Comparison of ENCODE assay signal across 8 mouse cellular contexts in the genomic region with DNA sequence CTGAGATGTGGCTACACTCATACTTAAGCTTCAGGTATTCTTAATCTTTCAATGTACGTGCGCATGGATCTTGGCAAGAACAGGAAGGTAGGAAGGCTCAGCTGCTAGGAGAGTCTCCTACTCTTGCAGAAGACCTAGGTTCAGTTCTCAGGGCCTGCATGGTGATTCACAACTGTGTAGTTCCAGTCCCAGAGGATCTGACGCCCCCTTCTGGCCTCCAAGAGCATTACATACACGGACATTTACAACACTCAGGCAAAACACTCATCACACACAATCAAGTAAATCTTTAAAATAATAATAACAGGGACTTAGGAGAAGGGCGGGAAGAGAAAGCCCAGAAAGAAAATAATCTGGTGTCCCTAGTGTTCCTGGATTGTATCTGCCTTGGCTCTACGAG. TPM values are rescaled to one million over a fixed set of nuclear protein-coding genes. Genes with fewer than 3 reads are reported as not detected.
DNase-seq lines count a peak whose midpoint lies in the region; ATAC-seq and TF ChIP-seq lines count a peak whose summit lies in the region.

No protein-coding gene starts in this region.

- peaks cover 0 to 7% of the 10 kb centered on the region in 2 experiments; a peak in 1 of 4 replicates for H3K4me1 ChIP-seq in ES-E14 (ENCODE audit: control insufficient read depth in 2 of 2, insufficient read depth in 2 of 2, low read length in 2 of 2, poor library complexity in 1 of 2)
- H3K4me1 ChIP-seq in embryonic facial prominence, embryonic 12.5 days, result peaks cover 10% of the 10 kb centered on the region
- H3K4me1 ChIP-seq in hindbrain, embryonic 16.5 days (ENCODE audit: control insufficient read depth, insufficient read depth, low read depth, low read length), result peaks cover 3% of the 10 kb centered on the region; the same call in 1 of the 2 replicates
- peaks cover 10% of the 10 kb centered on the region for H3K4me1 ChIP-seq in lung, embryonic 14.5 days (ENCODE audit: insufficient read depth)
- H3K4me1 ChIP-seq in stomach, embryonic 14.5 days (ENCODE audit: control insufficient read depth, insufficient read depth, low read length), result no peaks in the 10 kb centered on the region

- H3K27me3 ChIP-seq in embryonic facial prominence, embryonic 12.5 days, result 0 out of 2 replicates have a peak, but pooled peaks cover 5% of the 10 kb centered on the region
- no peaks in the 10 kb centered on the region; the same call in 1 of the 2 replicates for H3K27me3 ChIP-seq in hindbrain, embryonic 16.5 days (replicated peaks; ENCODE audit: control insufficient read depth, insufficient read depth, low read length)
- no peaks in the 10 kb centered on the region for H3K27me3 ChIP-seq in lung, embryonic 14.5 days (ENCODE audit: insufficient read depth, low read length)
- no peaks in the 10 kb centered on the region for H3K27me3 ChIP-seq in stomach, embryonic 14.5 days (ENCODE audit: control insufficient read depth, insufficient read depth, low read length)

- no peaks in the 10 kb centered on the region for H3K9me3 ChIP-seq in ES-E14 (ENCODE audit: control insufficient read depth, insufficient read depth, low read depth, low read length)
- H3K9me3 ChIP-seq in embryonic facial prominence, embryonic 12.5 days, result no peaks in the 10 kb centered on the region
- no peaks in the 10 kb centered on the region for H3K9me3 ChIP-seq in hindbrain, embryonic 16.5 days (ENCODE audit: control insufficient read depth, low read length)
- H3K9me3 ChIP-seq in lung, embryonic 14.5 days (ENCODE audit: low read depth, low read length), result no peaks in the 10 kb centered on the region
- no peaks in the 10 kb centered on the region for H3K9me3 ChIP-seq in stomach, embryonic 14.5 days (ENCODE audit: control insufficient read depth, low read depth, low read length)

- H3K4me2 ChIP-seq in embryonic facial prominence, embryonic 12.5 days (replicated peaks), result peak overlapping the region; percentile 53
- peak overlapping the region; percentile 66 for H3K4me2 ChIP-seq in hindbrain, embryonic 16.5 days (ENCODE audit: low read length)
- H3K4me2 ChIP-seq in lung, embryonic 14.5 days, result peak overlapping the region; percentile 62
- H3K4me2 ChIP-seq in stomach, embryonic 14.5 days (replicated peaks; ENCODE audit: low read depth, low read length), result peak overlapping the region; percentile 45

- H3K9ac ChIP-seq in ES-E14 (ENCODE audit: insufficient read depth, low read depth, low read length, poor library complexity, severe bottlenecking), result peak overlapping the region; percentile 76; the same call in 1 of the 2 replicates
- H3K9ac ChIP-seq in embryonic facial prominence, embryonic 12.5 days, result no peak overlapping the region
- peak overlapping the region; percentile 56; the same call in 1 of the 2 replicates for H3K9ac ChIP-seq in hindbrain, embryonic 16.5 days (ENCODE audit: low read depth, low read length)
- H3K9ac ChIP-seq in lung, embryonic 14.5 days, result no peak overlapping the region
- no peak overlapping the region for H3K9ac ChIP-seq in stomach, embryonic 14.5 days (replicated peaks; ENCODE audit: low read depth, low read length)

- 53% methylated on average over 6 of the region's 6 CpGs for WGBS in embryonic facial prominence, embryonic 12.5 days
- WGBS in hindbrain, embryonic 16.5 days, result 62% methylated on average over 6 of the region's 6 CpGs
- 59% methylated on average over 6 of the region's 6 CpGs for WGBS in lung, embryonic 14.5 days
- 59% methylated on average over 6 of the region's 6 CpGs for WGBS in stomach, embryonic 14.5 days

- no peak overlapping the region for H3K27ac ChIP-seq in ES-E14 (ENCODE audit: insufficient read depth, low read depth, low read length, poor library complexity, severe bottlenecking)
- H3K27ac ChIP-seq in embryonic facial prominence, embryonic 12.5 days, result no peak overlapping the region
- H3K27ac ChIP-seq in hindbrain, embryonic 16.5 days (ENCODE audit: low read depth, low read length), result no peak overlapping the region
- no peak overlapping the region for H3K27ac ChIP-seq in lung, embryonic 14.5 days (ENCODE audit: low read depth)
- no peak overlapping the region for H3K27ac ChIP-seq in stomach, embryonic 14.5 days (ENCODE audit: low read length)

- peak; percentile 48 for TF ChIP-seq CTCF in lung, embryonic 14.5 days (IDR thresholded peaks at IDR 0.05; ENCODE audit: low read depth)

- H3K36me3 ChIP-seq in ES-E14 (ENCODE audit: control insufficient read depth, insufficient read depth, low read length, poor library complexity, severe bottlenecking), result peaks cover 8% of the 10 kb centered on the region
- peaks cover 16% of the 10 kb centered on the region for H3K36me3 ChIP-seq in embryonic facial prominence, embryonic 12.5 days
- H3K36me3 ChIP-seq in hindbrain, embryonic 16.5 days (ENCODE audit: control insufficient read depth, insufficient read depth, low read length), result peaks cover 2% of the 10 kb centered on the region; the same call in 1 of the 2 replicates
- peaks cover 10% of the 10 kb centered on the region for H3K36me3 ChIP-seq in lung, embryonic 14.5 days (ENCODE audit: insufficient read depth)
- H3K36me3 ChIP-seq in stomach, embryonic 14.5 days (ENCODE audit: control insufficient read depth, insufficient read depth, low read length), result peaks cover 12% of the 10 kb centered on the region; the same call in 1 of the 2 replicates

- ATAC-seq in embryonic facial prominence, embryonic 12.5 days (ENCODE audit: insufficient number of reproducible peaks, insufficient read depth, low FRiP score, low TSS enrichment), result no peak
- ATAC-seq in hindbrain, embryonic 16.5 days, result no peak
- no peak for ATAC-seq in lung, embryonic 14.5 days (ENCODE audit: insufficient read depth)
- ATAC-seq in stomach, embryonic 14.5 days (ENCODE audit: insufficient number of reproducible peaks, insufficient read depth, low FRiP score, low read depth), result no peak

- in situ Hi-C loops in ES-E14 (cut with MboI; ENCODE audit: low sequenced_read_pairs in 2 of 2, unreplicated experiment in 2 of 2), result no loop called here

- peak overlapping the region; percentile 76 to 78 for H3K4me3 ChIP-seq in ES-E14 (ENCODE audit: insufficient read depth in 1 of 2, low read depth in 1 of 2, low read length in 2 of 2, poor library complexity in 1 of 2, severe bottlenecking in 1 of 2)
- H3K4me3 ChIP-seq in embryonic facial prominence, embryonic 12.5 days, result peak overlapping the region; percentile 30; the same call in 1 of the 2 replicates
- H3K4me3 ChIP-seq in hindbrain, embryonic 16.5 days (ENCODE audit: low read length), result peak overlapping the region; percentile 41
- peak overlapping the region; percentile 28; the same call in 1 of the 2 replicates for H3K4me3 ChIP-seq in lung, embryonic 14.5 days (ENCODE audit: low read depth, low read length)
- H3K4me3 ChIP-seq in stomach, embryonic 14.5 days (ENCODE audit: low read depth, low read length), result 0 out of 2 replicates have a peak overlapping the region, but pooled peaks have one; percentile 3

- DNase-seq in layer of hippocampus, adult 11-12 months (ENCODE audit: low spot score), result peak; percentile 19
- no peak for DNase-seq in layer of hippocampus, adult 9-11 months
- DNase-seq in ES-E14 (ENCODE audit: low read depth, low spot score), result peak; percentile 76
- peak; percentile 15 for DNase-seq in lung, embryonic 14.5 days
- DNase-seq in right cerebral cortex, postnatal 36 days (ENCODE audit: low spot score in 2 of 2), result no peak

TF ChIP-seq in ES-E14, 5 proteins besides CTCF, POLR2A, EP300 and RAD21:
- TF ChIP-seq CHD2 (IDR thresholded peaks at IDR 0.05; ENCODE audit: low read depth, low read length) (no peak), MAFK (IDR thresholded peaks at IDR 0.05; ENCODE audit: insufficient read depth, low read depth, low read length) (no peak), HCFC1 (IDR thresholded peaks at IDR 0.05; ENCODE audit: borderline replicate concordance, insufficient read depth, low read length) (no peak), ZC3H11A (IDR thresholded peaks at IDR 0.05; ENCODE audit: borderline replicate concordance, low read depth, low read length) (no peak), ZNF384 (IDR thresholded peaks at IDR 0.05; ENCODE audit: low read depth, low read length) (no peak)

RNA-seq across cellular contexts. Expression of gene Trmo, which starts 14.8 kb away (rescaled TPM):
- 18.8 and 21.0 TPM in 2 replicates for total RNA-seq in ES-E14 (2012; rRNA removed)
- polyA plus RNA-seq in embryonic facial prominence, embryonic 12.5 days (2016; fragmentation: Nextera tagmentation; extraction: Ambion mirVana), result 8.2 and 9.7 TPM in 2 replicates
- polyA plus RNA-seq in hindbrain, embryonic 16.5 days (2015; fragmentation: Nextera tagmentation; extraction: Ambion mirVana), result 8.8 TPM in 2 replicates
- polyA plus RNA-seq in lung, embryonic 14.5 days (2014; fragmentation: Nextera tagmentation; extraction: Ambion mirVana), result 9.2 and 9.4 TPM in 2 replicates
- polyA plus RNA-seq in stomach, embryonic 14.5 days (2014; fragmentation: Nextera tagmentation; extraction: Ambion mirVana), result 8.9 and 11.2 TPM in 2 replicates

RNA-seq across cellular contexts. Expression of gene Foxe1, which starts 31.0 kb away (rescaled TPM):
- total RNA-seq in ES-E14 (2012; rRNA removed), result 0.21 and 0.22 TPM in 2 replicates
- 1.8 and 3.0 TPM in 2 replicates for polyA plus RNA-seq in embryonic facial prominence, embryonic 12.5 days (2016; fragmentation: Nextera tagmentation; extraction: Ambion mirVana)
- not detected in 2 replicates for polyA plus RNA-seq in hindbrain, embryonic 16.5 days (2015; fragmentation: Nextera tagmentation; extraction: Ambion mirVana)
- polyA plus RNA-seq in lung, embryonic 14.5 days (2014; fragmentation: Nextera tagmentation; extraction: Ambion mirVana), result not detected in 2 replicates
- 0.27 and 0.60 TPM in 2 replicates for polyA plus RNA-seq in stomach, embryonic 14.5 days (2014; fragmentation: Nextera tagmentation; extraction: Ambion mirVana)

RNA-seq across cellular contexts. Expression of gene Hemgn, which starts 38.9 kb away (rescaled TPM):
- total RNA-seq in ES-E14 (2012; rRNA removed), result not detected in 2 replicates
- polyA plus RNA-seq in embryonic facial prominence, embryonic 12.5 days (2016; fragmentation: Nextera tagmentation; extraction: Ambion mirVana), result 2.5 and 2.8 TPM in 2 replicates
- polyA plus RNA-seq in hindbrain, embryonic 16.5 days (2015; fragmentation: Nextera tagmentation; extraction: Ambion mirVana), result 0.13 and 0.26 TPM in 2 replicates
- 0.55 and 0.74 TPM in 2 replicates for polyA plus RNA-seq in lung, embryonic 14.5 days (2014; fragmentation: Nextera tagmentation; extraction: Ambion mirVana)
- polyA plus RNA-seq in stomach, embryonic 14.5 days (2014; fragmentation: Nextera tagmentation; extraction: Ambion mirVana), result 0.39 and 0.94 TPM in 2 replicates

Comparison
In these comparisons a context has a peak if more than half of its experiments do, and no peak if none do; other contexts are left out.
1. DNase-seq: peak in layer of hippocampus, adult 11-12 months (single experiment), ES-E14 (single experiment) and lung, embryonic 14.5 days (single experiment); none in layer of hippocampus, adult 9-11 months (single experiment) and right cerebral cortex, postnatal 36 days (0 of 2).
2. H3K4me3 ChIP-seq: peak in every context shown above with its lines; median percentile 77 in ES-E14; 41 in hindbrain, embryonic 16.5 days; 30 in embryonic facial prominence, embryonic 12.5 days; 28 in lung, embryonic 14.5 days; 3 in stomach, embryonic 14.5 days.
3. H3K9ac ChIP-seq: peak in ES-E14 (single experiment) and hindbrain, embryonic 16.5 days (single experiment); none in embryonic facial prominence, embryonic 12.5 days (single experiment), lung, embryonic 14.5 days (single experiment) and stomach, embryonic 14.5 days (single experiment).
4. Peak in every context shown above with its lines, with median percentiles within 50 percentile points of each other: H3K4me2 ChIP-seq.